Mouse (Mus musculus) adrenal gland, adult 2 months (tissue): Measurements from ENCODE around the gene Nrde2. TPM values are rescaled to one million over a fixed set of nuclear protein-coding genes. Genes with fewer than 3 reads are reported as not detected.

ENCODE experiments used
- polyA plus RNA-seq: library from polyadenylated mRNA; depleted of rRNA; stranded (reverse); fragments of >200 nt; gene quantifications from 2 replicates; pipeline ENCODE4 v1.2.3, GENCODE M21; 2012; rRNA removed
- total RNA-seq, 2 experiments: library from RNA; stranded (reverse); gene quantifications; 2 replicates each; pipeline ENCODE4 v1.2.3; 2021

The Nrde2 gene
- total and polyA plus RNA-seq, 3 experiments, result 4.6 to 17.2 (median 12.8) TPM

Other genes with a start within 250 kb of the Nrde2 start
- gene Kcnk13, start 195.2 kb downstream of the Nrde2 start, total RNA-seq, result under 1 TPM; 0.69 to 0.93 TPM
- gene Kcnk13, start 195.2 kb downstream of the Nrde2 start, polyA plus RNA-seq, result 0.42 and 0.47 TPM in 2 replicates
- gene Psmc1, start 49.5 kb downstream of the Nrde2 start, total RNA-seq, result 100 to 1,000 TPM; 214 to 253 TPM
- gene Psmc1, start 49.5 kb downstream of the Nrde2 start, polyA plus RNA-seq, result 19.7 and 24.8 TPM in 2 replicates
- gene Calm1, start 39.8 kb upstream of the Nrde2 start, total RNA-seq, result 100 to 1,000 TPM; 404 to 437 TPM
- gene Calm1, start 39.8 kb upstream of the Nrde2 start, polyA plus RNA-seq, result 370 and 455 TPM in 2 replicates